Mouse (Mus musculus): ENCODE measurements around the gene Rbfox3.

Rbfox3 gene

DNA sequence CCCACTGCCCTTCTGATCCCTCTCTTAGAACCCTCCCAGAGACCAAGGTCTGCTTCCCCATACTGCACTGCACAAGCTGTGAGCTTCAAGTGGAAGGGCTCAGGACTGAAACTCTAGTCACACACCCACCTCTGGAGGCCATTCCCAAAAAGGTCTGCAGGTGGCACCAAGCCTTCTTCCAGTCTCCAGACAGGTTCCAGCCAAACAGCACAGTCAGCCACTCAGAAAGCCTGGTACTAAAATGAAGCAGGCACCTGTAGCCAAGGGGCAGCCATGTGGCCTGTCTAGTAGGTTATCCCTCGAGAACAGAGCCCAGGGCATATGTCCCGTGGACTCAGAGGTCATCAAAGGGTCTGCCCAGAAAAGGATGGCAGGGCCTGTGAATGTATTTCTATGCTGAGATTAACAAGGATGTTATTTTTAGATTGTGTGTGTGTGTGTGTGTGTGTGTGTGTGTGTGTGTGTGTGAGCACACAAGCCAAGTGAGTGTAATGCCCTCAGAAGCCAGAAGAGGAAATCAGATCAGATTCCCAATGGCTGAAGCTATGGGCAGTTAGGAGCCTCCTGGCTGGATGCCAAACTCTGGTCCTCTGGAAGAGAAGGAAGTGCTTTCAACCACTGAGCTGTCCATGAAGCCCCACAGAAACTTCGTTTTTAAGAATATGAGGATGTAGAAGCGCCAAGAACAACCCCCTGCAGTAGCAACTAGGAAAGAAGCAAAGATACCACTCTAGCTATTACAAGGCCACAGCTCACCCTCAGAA is at the start of gene Rbfox3:
Gene Rbfox3 (minus strand): TSS at position 291 of the 764 bp plus-strand sequence.
- DNase-seq (ENCODE audit: low spot score) = no peak

DNA sequence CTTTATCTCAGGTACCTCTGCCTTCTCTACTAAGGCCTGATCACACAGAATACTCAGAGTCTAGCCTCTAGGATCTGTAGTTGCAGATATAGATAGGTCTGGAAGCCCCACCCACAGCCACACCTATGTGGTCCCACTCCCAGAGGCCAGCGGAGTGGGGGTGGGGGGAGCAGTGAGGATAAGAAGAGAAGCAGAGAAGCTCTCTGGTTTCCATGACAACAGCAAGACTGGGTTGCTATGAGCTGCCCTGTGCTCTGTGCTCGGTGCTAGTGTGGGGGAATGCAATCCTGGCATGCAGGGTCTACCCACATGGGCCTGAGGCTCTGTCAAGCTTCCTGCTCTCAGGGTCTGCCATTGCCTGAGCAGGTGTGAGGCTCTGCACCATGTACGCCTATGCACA is 49.3 kb upstream of the Rbfox3 start:
- DNase-seq (ENCODE audit: low spot score) = no peak

DNA sequence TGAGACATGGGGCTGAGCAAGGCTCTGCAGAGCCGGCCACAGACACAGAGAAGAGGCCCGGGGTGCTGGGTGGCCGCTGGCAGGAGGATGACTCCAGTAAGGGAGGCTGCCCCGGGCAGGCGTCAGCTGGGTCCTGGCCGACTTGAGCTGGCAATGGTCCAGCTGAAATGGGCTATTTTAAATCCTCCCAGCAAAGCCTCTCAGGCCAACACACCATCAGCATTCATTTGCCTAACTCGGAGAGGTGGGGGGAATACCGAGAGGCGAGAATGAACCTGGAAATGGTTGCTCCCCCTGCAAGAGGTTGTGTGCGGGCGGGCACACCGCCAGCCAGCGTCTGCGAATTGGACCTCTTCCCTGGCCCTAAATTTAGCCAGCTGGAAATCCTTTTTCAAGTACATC is 45.7 kb upstream of the Rbfox3 start:
- DNase-seq (ENCODE audit: low spot score) = no peak

DNA sequence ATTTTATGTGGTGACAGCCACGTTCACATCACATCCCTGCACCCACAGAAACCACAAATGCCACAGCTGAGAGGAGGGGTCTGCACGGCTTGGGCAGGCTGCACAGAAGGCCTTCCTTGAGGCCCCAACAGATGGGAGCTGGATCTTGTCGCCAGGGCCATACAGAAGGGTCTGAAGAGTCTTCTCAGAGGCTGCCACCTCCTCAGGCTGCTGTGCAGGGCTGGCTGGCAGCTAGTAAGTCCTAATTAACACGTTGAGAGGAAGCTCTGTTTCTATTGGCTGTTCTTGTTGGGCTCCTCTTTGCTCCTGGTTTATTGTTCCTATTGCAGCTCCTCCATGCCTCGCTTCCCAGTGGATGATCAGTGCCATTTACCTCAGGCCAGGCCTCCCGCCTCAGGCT is 43.6 kb upstream of the Rbfox3 start:
- DNase-seq (ENCODE audit: low spot score) = no peak

DNA sequence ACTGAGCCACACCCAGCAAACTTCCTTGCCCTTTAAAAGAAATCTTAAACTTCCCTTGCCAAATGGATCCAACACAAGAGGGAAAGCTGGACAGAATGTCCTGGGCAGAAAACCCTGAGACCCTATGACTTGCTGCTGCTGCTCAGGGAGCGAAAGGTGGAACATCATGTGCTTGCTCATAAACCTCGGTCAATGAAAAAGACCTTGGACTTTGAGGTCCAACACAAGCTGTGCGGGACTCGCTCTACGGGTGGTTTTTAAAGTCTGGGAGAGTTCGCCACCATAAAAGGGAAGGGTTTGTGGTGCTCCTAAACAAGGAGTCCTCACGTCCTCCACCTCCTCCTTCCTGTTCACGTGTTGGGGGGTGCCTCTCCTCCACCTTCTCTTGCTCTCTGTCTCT is 34.5 kb upstream of the Rbfox3 start:
- no peak for DNase-seq (ENCODE audit: low spot score)

DNA sequence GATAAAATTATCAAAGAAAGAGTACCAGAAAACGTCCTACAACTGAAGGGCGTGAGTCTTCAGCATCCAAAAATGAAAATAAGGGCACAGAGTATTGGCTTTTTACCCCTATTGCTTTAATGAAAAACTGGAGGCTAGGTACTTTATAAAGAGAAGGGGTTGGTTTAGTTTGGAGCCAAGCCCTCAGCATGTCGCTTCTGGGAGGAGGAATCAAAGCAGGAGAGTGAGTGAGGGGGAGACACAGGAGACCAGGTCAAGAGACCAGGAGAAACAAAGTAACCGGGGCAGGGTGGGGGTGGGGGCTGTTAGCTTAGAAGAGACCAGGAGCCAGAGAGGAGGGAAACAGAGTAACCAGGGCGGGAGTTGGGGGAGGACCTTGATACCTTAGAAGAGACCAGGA is 29.9 kb upstream of the Rbfox3 start:
- no peak for DNase-seq (ENCODE audit: low spot score)

DNA sequence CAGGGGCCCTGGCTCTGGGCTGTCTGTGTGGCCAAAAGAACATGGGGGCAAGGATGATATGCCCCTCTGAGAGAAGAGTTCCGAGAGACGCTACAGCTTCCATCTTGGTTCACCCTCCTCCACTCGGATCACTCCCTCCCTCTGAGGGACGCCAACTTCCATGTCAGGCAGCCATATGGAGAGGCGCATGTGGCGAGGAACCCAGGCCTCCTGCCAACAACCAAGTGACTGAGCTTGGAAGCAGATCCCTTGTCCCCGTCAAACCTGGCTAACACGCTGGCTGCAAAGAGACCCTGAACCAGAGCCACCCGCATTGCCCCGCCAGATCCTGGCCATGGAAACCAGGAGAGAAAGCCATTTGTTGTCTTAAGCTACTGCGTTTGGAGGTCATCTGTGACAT is 29.1 kb upstream of the Rbfox3 start:
- DNase-seq (ENCODE audit: low spot score) = no peak

DNA sequence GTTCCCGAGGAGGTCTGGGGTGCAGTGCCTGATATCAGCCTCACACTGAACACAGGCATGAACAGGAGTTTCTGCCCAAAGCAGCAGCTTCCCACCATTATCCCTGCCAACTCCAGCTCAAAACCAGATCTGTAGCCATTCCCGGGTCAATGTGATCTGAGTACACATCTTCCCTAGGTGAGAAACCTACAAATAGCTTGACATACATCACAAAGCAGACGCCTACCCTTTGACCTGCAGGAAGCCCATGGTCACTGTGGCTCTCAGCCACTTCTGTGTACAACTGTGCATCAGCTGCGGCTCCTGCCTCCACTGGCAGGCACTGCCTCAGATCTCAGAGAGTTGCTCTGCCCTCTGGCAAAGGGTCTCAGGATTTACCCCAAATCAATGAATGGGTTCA is 28.3 kb upstream of the Rbfox3 start:
- DNase-seq (ENCODE audit: low spot score) = no peak

DNA sequence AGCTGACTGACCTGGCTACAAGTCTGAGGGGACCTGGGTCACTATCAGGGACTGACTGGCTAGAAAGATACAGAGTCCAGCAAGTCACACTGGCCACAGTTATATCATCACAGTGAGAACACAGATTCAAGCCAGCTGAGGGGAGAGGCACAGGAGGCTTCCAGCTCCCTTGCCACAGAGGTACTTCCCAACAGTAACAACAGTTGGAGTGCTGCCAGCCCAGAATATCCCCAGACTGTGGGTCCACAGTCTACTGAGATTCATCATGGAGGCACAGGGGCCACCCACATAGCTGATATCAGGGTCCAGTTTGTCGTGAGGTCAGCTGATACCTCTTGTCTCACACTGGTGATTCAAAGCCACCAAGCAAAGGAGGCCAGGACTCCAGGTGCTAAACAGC is 23.5 kb upstream of the Rbfox3 start:
- DNase-seq (ENCODE audit: low spot score) = no peak

DNA sequence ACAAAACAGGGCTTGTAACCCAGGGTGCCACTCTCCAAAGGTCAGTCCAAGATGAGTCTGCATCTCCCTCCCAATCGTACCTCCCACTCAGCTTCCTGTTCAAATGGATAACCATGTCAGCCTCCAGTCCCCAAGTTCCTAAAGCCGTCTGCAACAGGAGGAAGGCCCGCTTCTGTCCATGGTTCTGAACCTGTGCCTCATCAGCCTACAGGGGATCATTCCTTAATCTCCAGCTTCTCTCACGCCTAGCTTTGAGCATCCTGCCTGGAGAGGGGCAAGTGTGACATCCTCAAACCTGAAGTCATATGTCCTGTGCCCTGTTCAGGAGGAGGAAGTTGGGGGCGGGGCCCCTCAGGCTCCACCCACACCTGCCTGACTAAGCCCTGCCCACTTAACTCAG is 15.7 kb upstream of the Rbfox3 start:
- no peak for DNase-seq (ENCODE audit: low spot score)

DNA sequence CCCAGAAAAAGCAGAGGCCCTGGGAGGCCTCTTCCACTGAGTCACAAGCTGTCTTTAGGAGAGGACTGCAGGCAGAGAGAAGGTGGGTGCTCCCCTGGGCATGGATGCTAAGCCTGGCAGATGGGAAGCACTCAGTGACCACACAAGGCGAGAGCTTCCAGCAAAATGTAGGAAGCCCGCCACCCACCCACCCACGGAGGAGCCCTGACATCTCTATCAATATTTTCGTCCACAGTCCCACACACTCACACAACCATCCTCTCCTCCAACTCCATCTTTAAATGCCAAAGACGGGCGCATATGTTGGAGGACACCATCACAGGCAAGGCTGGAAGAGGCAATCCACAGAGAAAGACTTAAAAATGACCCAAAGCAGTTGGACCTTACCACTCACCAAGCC is 10.5 kb upstream of the Rbfox3 start:
- DNase-seq (ENCODE audit: low spot score) = no peak

DNA sequence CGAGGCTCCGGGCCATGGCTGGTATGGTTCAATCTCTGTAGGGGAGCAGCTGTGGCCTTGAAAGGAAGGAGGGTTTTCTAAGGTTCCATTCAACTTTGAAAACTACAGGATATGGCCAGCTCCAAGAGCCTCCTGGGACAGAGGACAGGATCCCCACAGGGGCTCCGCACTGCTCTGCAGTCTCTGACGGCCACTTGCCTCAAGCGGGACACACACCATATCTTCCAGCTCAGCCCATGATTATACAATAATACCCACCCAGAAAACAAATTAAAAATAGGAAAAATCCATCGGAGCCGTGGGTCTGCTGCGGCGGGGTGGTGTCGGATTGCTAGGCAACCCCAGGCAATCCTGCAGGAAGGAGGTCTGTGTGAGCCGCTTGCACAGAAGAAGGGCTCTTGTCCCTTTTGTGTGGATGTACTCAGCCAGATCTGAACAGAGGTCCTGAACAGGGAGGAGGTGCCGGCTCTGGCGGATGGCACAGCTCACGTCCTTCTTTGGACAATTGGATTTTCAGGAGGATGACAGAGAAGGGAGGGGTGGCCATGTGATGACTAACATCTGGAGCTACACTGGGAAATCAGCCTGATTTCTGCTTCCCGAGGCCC is 5.1 kb upstream of the Rbfox3 start:
- DNase-seq (ENCODE audit: low spot score) = no peak

DNA sequence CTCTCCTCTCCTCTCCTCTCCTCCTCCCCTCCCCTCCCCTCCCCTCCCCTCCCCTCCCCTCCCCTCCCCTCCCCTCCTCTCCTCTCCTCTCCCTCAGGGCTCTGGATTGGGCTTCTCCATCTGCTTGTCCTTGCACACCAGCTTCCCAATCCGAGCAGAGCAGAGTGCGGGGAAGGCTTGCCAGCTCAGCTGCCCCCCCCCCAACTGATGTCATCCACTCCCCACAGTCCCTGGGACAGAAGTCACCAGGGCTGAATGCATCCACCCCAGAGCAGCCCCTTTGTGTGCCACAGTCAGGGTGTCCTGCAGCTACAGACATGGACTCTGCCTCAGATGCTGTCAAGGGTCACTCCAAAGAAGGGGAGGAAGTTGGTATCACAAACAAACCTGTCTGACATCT is 4.5 kb upstream of the Rbfox3 start:
- DNase-seq (ENCODE audit: low spot score) = no peak

DNA sequence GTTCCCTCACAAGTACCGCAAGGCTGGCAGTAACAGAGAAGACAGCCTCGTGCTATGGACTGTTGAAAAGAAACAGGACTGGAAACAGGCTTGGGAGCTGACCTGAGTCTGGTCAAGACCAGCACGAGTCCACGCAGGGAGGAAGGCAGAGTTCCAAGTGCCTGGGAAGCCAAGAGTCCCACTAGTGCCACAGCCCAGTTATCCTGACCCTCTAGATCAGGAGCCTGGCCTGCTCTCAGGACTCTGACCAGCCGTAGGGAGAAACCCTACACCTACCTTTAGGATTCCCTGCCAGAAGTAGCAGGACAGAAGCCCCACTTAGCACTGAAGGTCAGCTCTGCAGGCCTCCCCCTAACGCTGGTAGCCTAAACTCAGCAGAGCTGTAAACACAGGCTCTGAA is 1.3 kb upstream of the Rbfox3 start:
- DNase-seq (ENCODE audit: low spot score) = no peak

DNA sequence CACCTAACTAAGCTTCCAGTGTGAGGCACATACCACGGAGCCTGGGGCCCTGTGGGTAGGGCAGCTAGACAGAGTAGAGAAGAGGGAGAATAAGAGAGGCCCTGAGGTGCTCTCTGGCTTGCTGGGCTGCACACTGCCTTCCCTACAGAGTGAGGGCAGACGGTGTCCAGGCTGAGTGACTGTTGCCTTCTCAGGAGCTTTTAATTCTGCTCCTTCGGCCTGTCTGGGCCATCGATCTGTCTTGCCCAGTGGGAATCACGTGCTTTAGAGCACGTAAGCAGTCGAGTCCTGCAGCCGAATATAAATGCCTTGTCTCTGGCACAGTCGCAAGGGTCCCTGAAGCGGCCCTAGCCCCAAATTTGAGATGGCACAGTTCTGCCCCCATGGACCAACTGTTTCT is 641 bp downstream of the Rbfox3 start:
- no peak for DNase-seq (ENCODE audit: low spot score)

DNA sequence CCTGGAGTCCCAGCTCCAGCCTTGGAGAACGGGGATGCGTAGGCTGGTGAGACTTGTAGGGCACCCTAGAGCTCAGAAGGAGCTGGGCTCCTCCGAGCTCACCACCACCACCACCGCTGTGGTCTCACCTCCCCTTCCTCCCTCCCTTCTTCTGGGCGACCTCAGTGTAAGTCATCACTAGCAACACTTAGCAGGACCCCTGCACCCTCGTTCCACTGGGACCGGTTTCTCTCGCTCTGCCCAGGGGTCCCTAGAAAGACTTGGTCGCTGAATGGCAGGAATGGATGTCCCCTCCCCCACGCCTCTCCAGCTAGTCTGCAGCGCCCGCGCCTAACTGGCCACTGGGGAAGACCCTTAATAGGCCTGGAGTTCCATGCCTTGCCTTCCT is 1.6 kb downstream of the Rbfox3 start:
- no peak for DNase-seq (ENCODE audit: low spot score)

DNA sequence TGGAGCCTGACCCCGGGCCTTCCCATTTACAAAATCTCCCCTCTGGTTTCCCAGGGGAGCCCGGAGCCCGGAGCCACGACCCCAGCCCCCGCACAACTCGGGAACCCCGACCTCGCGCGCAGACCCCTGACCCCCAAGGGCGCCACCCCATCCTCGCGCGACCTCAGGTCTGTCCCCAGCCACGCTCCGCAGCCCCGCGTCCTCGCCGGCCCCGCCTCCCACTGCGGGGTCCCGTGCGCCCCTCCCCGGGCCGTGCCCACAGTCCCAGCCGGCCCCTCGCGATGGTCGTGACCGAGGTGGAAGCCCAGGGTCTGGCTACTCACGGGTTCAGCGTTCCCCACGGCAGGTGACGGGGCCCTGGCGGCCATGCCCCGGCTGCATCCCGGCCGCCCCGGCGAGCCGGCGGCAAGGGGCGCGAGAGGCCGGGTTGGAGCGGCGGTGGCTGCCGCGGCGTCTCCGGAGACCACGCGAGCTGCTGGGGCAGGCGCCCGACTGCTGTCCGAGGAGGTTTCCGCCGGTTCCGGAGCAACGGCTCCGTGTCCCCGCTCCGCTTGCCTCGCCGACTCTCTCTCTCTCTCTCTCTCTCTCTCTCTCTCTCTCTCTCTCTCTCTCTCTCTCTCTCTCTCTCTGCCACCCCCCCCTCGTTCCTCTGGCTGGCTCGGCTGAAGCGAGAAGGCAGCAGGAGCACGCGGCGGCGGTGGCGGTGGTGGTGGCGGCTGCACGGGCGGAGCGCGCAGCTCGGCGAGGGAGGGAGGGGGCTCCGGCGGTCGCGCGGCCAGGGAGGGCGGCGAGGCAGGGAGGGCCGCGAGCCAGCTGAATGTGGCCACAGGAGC is 2.2 kb downstream of the Rbfox3 start:
- DNase-seq (ENCODE audit: low spot score) = no peak

DNA sequence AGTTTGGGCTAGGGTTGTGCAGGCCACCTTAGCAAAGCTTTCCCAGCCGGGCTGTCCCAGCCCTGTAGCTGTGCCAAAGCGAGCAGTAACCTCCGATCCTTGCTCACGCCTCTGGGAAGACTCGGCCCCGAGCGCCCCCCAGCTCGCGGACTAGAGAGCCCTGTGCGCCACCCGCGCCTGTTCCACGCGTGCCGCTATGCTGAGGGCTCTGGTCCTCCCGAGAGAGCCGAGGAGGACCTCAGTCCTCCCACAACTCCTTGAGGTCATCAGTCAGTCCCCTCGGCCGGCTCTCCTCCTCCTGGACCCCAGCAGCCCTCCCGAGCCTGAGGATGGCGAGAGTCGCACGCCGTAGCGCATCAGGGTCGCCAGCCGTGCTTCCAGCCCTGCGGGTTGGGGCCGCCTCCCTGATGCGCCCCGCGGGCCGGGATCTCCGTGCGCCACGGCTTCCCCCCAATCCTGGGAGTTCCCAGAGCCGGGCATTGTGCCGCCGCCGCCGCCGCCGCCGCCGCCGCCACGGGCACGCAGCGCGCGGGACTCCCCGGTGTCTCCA is 2.9 kb downstream of the Rbfox3 start:
- DNase-seq (ENCODE audit: low spot score) = no peak

DNA sequence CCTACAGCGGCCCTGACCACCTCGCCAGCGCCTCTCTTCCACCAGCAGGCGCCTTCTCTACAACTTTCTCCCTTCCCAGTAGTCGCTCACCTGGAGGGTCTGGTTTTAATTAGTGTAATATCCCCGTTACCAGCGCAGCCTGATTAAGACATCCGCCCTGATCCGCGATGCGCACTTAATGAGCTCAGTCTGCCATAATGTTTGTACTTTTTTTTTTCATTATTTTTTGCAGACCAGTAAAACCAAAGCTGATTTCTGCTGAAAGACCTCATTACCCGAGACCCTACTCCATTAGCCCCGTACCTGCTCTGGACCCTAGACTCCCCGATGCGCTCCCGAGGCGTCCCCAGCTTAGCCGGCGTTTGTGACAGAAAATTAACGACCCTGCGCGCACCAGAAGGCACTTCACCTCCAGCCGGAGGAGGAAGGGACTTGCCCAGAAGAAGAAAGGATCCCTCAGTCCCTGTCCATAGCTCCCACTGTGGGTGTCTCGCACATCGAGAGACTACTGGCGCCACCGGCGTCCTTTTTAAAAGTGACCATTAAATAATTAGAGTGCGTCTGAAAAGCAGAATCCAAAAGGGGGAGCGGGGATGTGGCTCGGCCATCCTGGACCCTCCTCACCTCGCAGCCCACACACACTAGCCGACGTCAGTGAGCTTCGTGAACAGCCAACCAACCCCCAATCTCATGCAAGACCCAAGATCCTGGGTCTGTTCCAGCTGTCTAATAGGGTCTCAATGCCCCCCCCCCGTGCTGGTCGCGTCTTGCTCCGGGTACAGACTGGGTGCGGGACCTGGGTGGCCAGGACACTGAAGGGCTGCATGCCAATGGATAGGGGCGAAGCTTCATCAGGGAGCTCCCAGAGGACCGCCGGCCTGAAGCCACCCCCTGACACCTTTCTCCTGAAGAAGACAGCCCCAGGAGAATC is 3.7 kb downstream of the Rbfox3 start:
- no peak for DNase-seq (ENCODE audit: low spot score)

DNA sequence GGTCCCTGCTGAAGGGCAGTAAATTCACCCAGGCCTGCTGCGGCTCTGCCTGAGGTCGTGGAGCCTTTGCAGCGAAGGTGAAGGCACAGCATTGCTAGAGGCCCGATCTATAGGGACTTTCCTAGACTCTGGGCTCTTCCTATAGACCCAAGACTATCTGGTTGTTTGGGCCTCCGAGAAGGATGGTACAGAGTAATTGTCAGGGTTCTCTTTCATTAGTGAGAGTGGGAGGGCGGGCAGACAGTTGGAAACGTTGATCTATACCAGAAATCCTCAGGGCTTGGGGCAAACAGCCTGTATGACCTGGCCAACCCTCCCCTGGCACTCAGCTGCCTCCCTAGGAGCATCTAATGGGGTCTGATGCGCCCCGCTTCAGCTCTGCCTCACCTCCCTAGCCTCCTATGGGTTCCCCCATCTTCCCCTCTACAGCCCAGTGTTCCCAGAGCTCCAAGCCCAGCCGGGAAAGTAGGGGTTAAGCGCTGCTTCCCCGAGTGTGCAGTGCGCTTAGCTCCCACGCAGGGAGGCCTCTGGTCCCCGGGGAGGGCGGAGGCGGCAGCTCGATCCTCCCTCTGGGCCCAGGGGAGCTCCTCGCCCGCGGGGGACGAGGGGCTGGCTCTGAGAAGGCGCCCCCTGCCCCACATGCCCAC is 4.5 kb downstream of the Rbfox3 start:
- no peak for DNase-seq (ENCODE audit: low spot score)

DNA sequence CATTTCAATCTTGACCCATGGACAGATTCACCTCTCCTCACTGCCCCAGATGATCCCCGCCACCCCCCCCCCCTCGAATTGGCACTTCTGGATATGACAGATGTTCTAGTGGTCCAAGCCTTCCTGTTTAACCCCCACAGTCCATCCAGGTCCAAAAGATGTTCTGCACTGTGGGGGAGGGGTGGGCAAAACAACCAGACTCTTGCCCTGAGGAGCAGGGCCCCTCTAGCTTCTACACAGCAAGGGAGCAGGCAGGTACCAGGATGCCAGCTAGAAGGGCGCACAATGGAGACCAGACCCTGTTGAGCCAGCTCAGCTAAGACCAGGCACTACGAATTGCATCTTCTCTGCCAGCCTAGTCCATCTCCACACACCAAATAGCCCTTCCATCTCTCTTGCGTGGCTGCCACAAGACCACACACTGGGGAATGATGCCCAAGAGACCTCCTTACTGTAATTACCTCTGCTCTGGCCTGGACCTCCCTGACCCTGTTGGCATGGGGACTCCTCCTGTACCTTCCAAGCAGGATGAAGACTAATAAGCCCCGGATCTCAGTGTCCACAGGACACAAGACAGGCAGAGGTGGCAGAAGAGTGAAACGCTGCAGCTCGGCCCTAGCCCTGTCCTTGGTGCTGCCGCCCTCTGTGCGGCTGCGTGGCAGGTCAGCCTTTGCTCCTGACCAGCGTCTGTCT is 5.1 kb downstream of the Rbfox3 start:
- DNase-seq (ENCODE audit: low spot score) = no peak

Data from urinary bladder, postnatal 25 days (tissue).